Mouse (Mus musculus) adrenal gland, adult (tissue): Measurements from ENCODE around the gene Ano1.

Experiments used
- DNase-seq, 2 experiments: peaks; one replicate each; pipeline ENCODE4 v3.0.0; 2022 to 2023; ENCODE audit warnings: low spot score in 1 of 2; ENCODE audit not compliant: inconsistent age in 2 of 2

The Ano1 gene

DNA sequence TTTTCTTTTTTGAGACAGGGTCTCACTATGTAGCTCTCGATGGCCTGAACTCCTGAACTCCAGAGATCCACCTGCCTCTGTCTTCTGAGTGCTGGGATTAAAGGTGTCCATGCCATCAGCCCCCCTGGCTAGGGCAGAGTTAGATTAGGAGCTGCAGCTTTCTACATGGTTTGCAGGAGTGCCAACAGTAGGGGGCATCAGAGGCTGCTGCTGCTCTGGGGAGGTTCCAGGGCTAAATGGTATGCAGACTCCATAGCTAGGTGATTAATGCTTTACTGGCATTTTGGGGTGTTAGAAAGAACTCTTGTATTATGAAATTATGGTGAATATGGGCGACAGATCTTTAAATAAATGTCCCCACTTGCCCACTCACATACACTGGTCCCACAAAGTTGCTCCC, 164.5 kb downstream of the Ano1 start:
- peak; percentile 51 to 79 for DNase-seq

GRCm38 (mm10) chr7:144585648-144586047, 166.1 kb downstream of the Ano1 start:
- DNase-seq: peak; percentile 66 to 90

DNA sequence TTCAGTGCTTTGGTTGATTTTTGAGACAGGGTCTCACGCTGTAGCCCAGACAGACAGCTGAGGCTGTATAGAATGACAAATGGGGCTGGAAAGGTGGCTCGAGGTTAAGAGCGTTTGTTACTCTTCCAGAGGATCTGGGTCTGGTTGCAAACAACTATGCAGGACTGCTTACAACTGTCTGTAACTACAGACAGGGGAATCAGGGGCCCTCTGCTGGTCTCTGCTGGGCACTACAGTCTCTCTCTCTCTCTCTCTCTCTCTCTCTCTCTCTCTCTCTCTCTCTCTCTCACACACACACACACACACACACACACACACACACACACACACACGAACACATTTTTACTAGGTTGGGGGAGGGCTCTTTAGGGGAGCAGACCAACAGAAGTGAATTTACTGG, 168.2 kb downstream of the Ano1 start:
- DNase-seq: peak in 1 of 2 experiments; percentile 74

DNA sequence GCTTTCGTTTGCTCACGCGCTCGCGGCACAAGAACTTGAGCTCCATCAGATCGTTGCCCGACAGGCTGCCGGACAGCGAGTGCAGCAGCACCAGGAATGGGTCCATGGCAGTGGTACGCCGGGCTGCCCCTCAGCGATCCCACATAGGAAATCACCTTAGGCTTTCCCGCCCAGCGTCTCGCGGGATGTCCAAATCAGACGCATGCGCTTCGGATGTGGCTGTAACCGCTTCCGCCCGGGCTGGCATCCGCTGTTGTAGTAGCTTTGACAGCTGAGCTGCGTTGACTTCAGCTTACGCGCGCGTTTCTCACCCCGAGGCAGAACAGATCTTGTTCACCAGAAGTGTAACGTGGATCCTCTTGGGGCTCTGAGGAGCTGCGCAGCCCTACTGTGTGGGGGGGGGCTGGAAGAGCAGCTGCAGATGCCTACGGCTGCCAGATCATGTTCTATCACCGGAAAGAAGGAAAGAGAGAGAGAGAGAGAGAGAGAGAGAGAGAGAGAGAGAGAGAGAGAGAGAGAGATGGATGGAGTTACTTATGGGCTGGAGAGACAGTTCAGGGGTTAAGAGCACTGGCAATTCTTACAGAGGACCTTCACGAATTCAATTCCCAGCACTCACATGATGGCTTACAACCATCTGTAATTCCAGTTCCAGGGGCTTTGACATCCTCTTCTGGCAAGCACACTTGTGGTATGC, 169.3 kb downstream of the Ano1 start, which contains the start of gene Fadd:
Fadd (minus strand) TSS at position 180 of the 697 bp plus-strand sequence.
- DNase-seq: peak; percentile 95 to 99

DNA sequence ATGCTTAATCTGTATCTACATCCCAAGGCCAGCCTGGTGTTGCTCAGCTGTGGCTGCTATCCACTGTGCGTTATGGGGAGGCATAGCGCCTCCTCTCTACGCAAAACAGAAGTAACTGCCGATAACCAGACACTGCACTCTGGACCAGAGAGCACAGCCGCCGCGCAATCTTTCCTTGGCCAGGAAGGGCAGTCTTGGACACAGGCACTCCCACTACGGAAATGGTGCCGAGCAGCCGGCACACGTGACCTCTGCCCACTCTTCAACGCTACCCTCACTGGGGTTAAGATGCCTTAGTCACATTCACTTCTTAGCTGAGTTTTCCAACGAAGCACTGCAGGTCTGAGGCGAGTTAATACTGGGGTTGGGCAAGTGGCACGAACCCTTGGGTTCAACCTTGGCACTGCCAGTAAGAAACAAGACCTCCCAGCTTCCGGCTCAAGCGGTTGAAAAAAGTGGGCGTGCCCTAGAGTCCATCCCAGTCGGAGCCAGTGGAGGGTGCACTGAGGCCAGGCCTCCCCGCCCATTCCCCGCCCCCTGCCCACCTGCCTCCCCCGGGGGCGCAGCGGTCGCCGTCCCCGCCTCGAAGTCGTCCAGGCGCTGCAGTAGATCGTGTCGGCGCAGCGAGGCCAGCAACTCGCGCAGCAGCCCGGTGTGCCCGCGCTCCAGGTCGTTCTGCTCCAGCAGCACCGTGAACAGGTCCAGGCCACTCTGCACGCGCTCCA, 170.1 kb downstream of the Ano1 start:
- peak; percentile 91 to 98 for DNase-seq

- peak; percentile 44 to 72 for DNase-seq
Observed at GRCm38 (mm10) chr7:144577876-144578275, 173.9 kb downstream of the Ano1 start.

DNA sequence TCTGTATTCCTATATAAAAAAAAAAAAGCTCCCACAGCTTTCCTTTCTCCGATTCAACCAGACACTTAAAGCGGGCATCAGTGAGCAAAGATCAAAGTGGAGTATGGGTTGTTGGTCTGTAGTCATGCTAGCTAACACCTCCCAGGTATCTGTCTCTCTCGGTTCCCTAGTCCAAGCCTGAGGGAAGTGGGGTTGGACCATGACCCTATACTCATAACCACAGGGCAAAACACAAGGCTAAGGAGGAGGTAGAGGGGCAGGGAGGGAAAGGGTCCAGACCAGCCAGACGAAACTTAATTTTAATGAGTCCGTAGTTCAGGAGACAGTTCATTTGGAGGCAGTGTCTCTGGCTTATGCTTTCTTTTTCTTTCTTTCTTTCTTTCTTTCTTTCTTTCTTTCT, 179.5 kb downstream of the Ano1 start:
- DNase-seq: no peak

- DNase-seq: no peak
Observed at GRCm38 (mm10) chr7:144571598-144571997, 180.2 kb downstream of the Ano1 start.

DNA sequence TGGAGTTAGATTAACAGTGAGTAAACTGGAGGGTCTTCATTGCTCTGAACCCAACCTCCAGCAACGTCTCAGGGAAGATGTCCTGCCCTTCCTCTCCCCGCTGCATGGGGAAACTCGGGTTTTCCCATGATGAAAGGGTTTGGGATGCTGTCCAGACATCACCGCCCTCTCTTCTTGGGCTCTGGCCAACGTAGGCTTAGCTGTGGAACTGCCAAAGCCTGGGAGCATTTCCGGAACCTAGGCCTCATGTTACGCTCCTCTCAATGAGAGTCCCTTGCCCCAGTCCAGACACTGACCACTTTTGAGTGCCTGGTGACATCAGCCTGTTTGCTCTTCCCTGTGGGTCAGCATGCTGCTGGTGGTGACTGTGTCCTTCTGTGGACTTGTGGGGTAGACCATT, 182.3 kb downstream of the Ano1 start:
- peak in 1 of 2 experiments; percentile 51 for DNase-seq

DNA sequence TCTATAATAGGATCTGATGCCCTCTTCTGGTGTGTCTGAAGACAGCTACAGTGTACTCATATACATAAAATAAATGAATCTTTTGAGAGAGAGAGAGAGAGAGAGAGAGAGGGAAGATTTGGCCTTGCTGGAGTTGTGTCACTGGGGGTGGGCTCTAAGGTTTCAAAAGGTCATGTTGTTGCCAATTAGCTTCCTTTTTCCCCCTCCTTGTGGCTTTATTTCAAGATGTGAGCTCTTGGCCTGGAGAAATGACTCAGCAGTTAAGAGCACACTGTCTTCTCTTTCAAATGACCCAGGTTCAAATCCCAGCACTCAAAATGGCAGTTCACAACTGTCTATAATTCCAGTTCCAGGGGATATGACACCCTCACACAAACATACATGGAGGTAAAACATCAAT, 183.7 kb downstream of the Ano1 start:
- DNase-seq: no peak

DNA sequence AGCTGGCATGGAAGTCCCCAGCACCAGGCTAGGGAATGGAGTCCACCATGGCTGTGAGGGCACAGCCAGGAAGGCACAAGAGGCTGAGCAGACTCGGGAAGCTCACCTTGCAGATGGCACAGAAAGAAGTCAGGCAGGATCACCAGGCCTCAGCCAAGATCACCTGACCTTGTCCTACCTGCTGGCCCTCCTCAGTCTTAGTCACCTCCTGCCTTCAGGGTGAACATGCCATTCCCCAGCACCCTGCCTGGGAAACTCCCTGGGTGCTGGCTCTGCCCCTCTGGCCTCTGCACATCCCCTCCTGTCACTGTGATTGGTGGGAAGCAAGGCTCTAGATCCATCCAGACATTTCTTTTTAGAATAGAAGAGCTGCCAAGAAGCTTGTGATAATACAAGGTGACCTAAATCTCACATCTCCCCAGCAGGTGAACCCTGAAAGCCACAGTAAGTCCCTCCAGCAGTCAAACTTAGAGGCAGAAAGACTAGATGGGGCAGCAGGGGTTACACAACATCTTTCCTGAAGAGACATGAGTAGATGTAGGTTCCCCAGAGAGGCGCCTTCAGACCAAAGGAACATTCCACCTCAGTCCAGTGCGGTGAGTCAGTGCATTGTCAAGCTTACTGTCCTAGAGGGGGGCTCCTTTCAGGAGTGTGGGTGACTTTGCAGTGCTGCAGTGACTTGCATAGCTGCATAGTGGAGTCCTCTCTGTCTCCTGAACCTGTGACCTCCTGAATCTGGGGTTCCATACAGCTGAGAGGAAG, 184.7 kb downstream of the Ano1 start:
- DNase-seq: no peak

- peak in 1 of 2 experiments; percentile 67 for DNase-seq
Observed at GRCm38 (mm10) chr7:144563456-144564155, 188.2 kb downstream of the Ano1 start.

DNA sequence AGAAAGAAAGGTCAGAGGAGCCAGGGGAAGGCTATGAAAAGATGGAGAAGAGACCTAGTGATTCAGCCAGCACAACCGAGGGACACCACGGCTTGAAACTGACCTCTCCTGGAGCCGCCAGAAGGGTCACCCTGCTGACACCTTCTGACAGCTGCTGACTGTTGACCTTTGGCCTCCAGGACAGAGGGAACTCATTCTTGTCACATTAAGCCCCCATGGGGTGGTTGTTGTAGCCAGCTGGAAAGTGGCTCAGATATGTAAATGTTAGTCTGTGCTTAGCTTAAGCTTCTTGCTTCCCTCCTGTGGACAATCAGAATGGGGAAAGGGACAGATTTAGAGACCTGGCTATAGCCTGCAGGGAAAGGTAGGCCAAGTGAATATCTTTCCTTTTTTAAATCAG, 189.8 kb downstream of the Ano1 start:
- no peak for DNase-seq

DNA sequence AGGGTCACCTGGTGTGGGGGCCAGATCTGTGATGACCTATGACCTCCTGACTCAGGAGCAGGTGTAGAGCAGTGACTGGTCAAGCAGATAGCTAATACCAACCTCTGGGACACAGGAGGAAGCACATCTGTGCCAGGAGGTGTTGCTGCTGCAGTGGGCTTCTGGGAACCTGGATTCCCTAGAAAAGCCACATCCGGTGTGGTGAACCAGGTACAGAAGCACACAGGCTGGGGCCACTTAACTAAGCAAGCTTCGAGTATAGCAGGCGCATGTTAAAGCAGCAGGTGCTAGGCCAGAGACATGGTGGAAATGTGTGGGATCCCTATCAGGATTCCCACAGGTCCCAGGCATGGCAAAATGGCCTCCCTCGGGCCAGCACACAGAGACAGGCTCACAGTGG, 191.2 kb downstream of the Ano1 start:
- no peak for DNase-seq

- no peak for DNase-seq
Observed at GRCm38 (mm10) chr7:144558552-144558951, 193.2 kb downstream of the Ano1 start.

DNA sequence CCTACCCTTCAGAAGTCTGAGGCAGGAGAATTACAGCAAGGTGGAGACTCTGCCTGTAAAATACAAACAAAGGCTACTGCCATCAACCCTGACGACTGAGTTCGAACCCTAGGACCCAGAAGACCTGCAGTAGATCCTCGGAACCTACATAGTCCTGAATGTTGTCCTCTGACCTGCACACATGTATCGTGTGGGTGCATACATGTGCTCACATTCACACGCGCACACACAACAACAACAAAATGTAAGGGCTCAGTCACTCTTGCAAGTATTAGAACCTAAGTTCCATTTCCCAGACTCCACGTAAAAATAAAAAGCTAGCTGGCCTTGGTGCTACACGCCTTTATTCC, 197.7 kb downstream of the Ano1 start:
- DNase-seq: no peak

DNA sequence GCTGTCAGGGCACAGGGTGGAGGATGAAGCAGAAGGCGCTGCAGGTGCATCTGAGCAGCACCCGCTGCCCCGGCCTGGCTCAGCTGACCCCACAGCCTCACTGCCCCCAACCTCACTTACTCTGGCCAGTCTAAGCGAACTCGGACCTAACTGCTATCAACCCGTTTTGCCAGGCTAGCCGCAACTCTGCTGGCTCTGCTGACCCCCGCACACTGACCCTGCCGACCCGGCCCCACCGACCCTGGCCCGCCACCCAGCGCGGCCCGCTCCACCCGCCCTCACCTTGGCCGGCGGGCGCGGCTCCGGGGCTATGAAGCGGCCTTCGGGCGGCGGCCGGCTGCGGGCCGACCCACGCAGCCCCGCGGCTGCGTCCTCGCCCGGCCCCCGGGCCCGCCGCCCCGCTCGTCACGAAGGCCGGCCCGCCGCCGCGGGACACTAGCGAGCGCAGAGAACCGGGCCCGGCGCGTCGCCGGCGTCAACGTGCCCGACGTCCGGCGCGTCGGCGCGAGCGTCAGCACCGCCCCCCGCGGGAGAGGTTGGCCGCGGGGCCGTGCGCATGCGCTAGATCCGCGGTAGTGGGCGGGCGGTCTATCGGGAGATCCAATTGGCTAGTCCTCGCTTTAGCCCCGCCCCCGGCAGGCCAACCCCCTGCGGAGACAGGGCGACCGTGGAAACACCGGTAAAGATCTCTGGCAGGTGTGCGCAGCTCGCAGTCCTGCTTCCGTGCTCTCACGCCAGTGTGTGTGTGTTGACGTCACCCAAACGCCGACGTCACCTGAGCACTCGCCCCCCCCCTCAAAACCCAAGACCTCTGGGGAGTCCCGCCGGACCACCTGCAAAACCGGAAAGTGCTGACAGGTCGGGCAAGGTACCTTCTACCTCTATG, 198.3 kb downstream of the Ano1 start, which contains the start of gene Ppfia1:
Ppfia1 (minus strand) TSS at position 493 of the 886 bp plus-strand sequence.
- peak; percentile 99 for DNase-seq

GRCm38 (mm10) chr7:144552274-144552673, 199.5 kb downstream of the Ano1 start:
- no peak for DNase-seq

DNA sequence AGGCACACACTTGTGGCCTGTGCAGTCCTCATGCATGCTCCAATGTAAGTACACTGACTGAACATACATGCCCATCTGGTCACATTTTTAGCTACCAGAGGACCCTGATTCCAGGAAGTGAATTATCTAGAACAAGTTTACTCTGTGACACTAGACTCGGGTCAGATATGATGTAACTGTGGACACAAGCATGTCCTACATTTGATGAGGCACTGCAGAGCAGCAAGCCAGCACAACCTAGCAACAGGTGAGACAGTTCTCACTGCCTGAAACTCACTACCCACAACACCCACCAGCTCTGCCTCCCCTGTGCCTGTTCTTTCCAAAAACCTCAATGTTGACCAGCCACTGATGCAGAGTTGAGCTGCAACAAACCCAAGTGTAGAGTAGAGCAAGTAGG, 201.0 kb downstream of the Ano1 start:
- no peak for DNase-seq

- no peak for DNase-seq
Observed at GRCm38 (mm10) chr7:144549904-144550566, 201.7 kb downstream of the Ano1 start.
